Mouse (Mus musculus): ENCODE data around the gene Slc35f2.

GRCm38 (mm10) chr9:53852158-53852557 lies 80.8 kb downstream of the Slc35f2 start:
- TF ChIP-seq CTCF (IDR thresholded peaks at IDR 0.05; ENCODE audit: borderline replicate concordance, insufficient read depth, low read length) (no peak), POLR2A (IDR thresholded peaks at IDR 0.05; ENCODE audit: low read depth, low read length) (no peak)

All from embryonic fibroblast, embryonic 13.5 days (primary cell).